Mouse (Mus musculus): Measurements from ENCODE around the gene Ank3. TPM values are rescaled to one million over a fixed set of nuclear protein-coding genes. Genes with fewer than 3 reads are reported as not detected.

Gene Ank3
- polyA plus RNA-seq, 1 experiment from 2014 or later = 8.3 TPM

GRCm38 (mm10) chr10:69594186-69595131 is 195.9 kb downstream of the Ank3 start:
- no peak for ATAC-seq (ENCODE audit: insufficient read depth)
- H3K9me3 ChIP-seq (replicated peaks) = no peaks in the 10 kb centered on the region
- no peak overlapping the region for H3K27ac ChIP-seq (replicated peaks)
- no peaks in the 10 kb centered on the region for H3K27me3 ChIP-seq
- 49% methylated on average over 15 of the region's 15 CpGs for WGBS (ENCODE audit: insufficient replicate concordance)
- no peaks in the 10 kb centered on the region for H3K36me3 ChIP-seq (replicated peaks)
- H3K4me2 ChIP-seq = no peak overlapping the region
- H3K4me3 ChIP-seq (replicated peaks) = no peak overlapping the region
- H3K4me1 ChIP-seq (replicated peaks) = no peaks in the 10 kb centered on the region
- H3K9ac ChIP-seq = no peak overlapping the region

GRCm38 (mm10) chr10:69595487-69595886 is 196.9 kb downstream of the Ank3 start:
- 62% methylated on average over 5 of the region's 5 CpGs for WGBS (ENCODE audit: insufficient replicate concordance)
- no peak for ATAC-seq (ENCODE audit: insufficient read depth)

GRCm38 (mm10) chr10:69601471-69601870 is 202.9 kb downstream of the Ank3 start:
- H3K4me3 ChIP-seq (replicated peaks) = no peak overlapping the region
- H3K27ac ChIP-seq (replicated peaks) = no peak overlapping the region
- H3K4me2 ChIP-seq = no peak overlapping the region
- H3K9ac ChIP-seq = no peak overlapping the region
- no peaks in the 10 kb centered on the region for H3K36me3 ChIP-seq (replicated peaks)
- H3K27me3 ChIP-seq = no peaks in the 10 kb centered on the region
- no peak for ATAC-seq (ENCODE audit: insufficient read depth)
- 61% methylated on average over 3 of the region's 3 CpGs for WGBS (ENCODE audit: insufficient replicate concordance)
- no peaks in the 10 kb centered on the region for H3K9me3 ChIP-seq (replicated peaks)
- H3K4me1 ChIP-seq (replicated peaks) = no peaks in the 10 kb centered on the region

More at GRCm38 (mm10) chr10:69595487-69595886, 196.9 kb downstream of the Ank3 start:
- Histone ChIP-seq H3K36me3 (replicated peaks) (no peaks in the 10 kb centered on the region), H3K9ac (no peak overlapping the region), H3K27ac (replicated peaks) (no peak overlapping the region), H3K27me3 (no peaks in the 10 kb centered on the region), H3K4me1 (replicated peaks) (no peaks in the 10 kb centered on the region), H3K9me3 (replicated peaks) (no peaks in the 10 kb centered on the region), H3K4me3 (replicated peaks) (no peak overlapping the region), H3K4me2 (no peak overlapping the region)

GRCm38 (mm10) chr10:69602711-69603110 is 204.1 kb downstream of the Ank3 start:
- H3K27me3 ChIP-seq = no peaks in the 10 kb centered on the region
- no peaks in the 10 kb centered on the region for H3K36me3 ChIP-seq (replicated peaks)
- WGBS (ENCODE audit: insufficient replicate concordance) = 57% methylated on average over 1 of the region's 1 CpGs
- no peaks in the 10 kb centered on the region for H3K9me3 ChIP-seq (replicated peaks)
- no peak overlapping the region for H3K4me3 ChIP-seq (replicated peaks)
- H3K4me2 ChIP-seq = no peak overlapping the region
- no peak for ATAC-seq (ENCODE audit: insufficient read depth)
- H3K27ac ChIP-seq (replicated peaks) = no peak overlapping the region
- H3K4me1 ChIP-seq (replicated peaks) = no peaks in the 10 kb centered on the region
- H3K9ac ChIP-seq = no peak overlapping the region

- Histone ChIP-seq H3K9ac (no peak overlapping the region), H3K9me3 (replicated peaks) (no peaks in the 10 kb centered on the region), H3K4me3 (replicated peaks) (no peak overlapping the region), H3K36me3 (replicated peaks) (no peaks in the 10 kb centered on the region), H3K27me3 (no peaks in the 10 kb centered on the region), H3K4me1 (replicated peaks) (no peaks in the 10 kb centered on the region), H3K4me2 (no peak overlapping the region), H3K27ac (replicated peaks) (no peak overlapping the region)
- no peak for ATAC-seq (ENCODE audit: insufficient read depth)
- WGBS (ENCODE audit: insufficient replicate concordance) = 52% methylated on average over 6 of the region's 6 CpGs
Observed at GRCm38 (mm10) chr10:69604609-69605008, 206.0 kb downstream of the Ank3 start.

- H3K4me2 ChIP-seq = no peak overlapping the region
- H3K9ac ChIP-seq = no peak overlapping the region
- H3K36me3 ChIP-seq (replicated peaks) = no peaks in the 10 kb centered on the region
- H3K27ac ChIP-seq (replicated peaks) = no peak overlapping the region
- no peak for ATAC-seq (ENCODE audit: insufficient read depth)
- no peak overlapping the region for H3K4me3 ChIP-seq (replicated peaks)
- WGBS (ENCODE audit: insufficient replicate concordance) = 42% methylated on average over 12 of the region's 12 CpGs
- no peaks in the 10 kb centered on the region for H3K9me3 ChIP-seq (replicated peaks)
- no peaks in the 10 kb centered on the region for H3K4me1 ChIP-seq (replicated peaks)
- H3K27me3 ChIP-seq = no peaks in the 10 kb centered on the region
Observed at GRCm38 (mm10) chr10:69605211-69605610, 206.6 kb downstream of the Ank3 start.

- no peak for ATAC-seq (ENCODE audit: insufficient read depth)
- WGBS (ENCODE audit: insufficient replicate concordance) = 59% methylated on average over 14 of the region's 14 CpGs
- no peak overlapping the region for H3K4me3 ChIP-seq (replicated peaks)
- no peaks in the 10 kb centered on the region for H3K4me1 ChIP-seq (replicated peaks)
- no peak overlapping the region for H3K9ac ChIP-seq
- H3K36me3 ChIP-seq (replicated peaks) = no peaks in the 10 kb centered on the region
- no peak overlapping the region for H3K4me2 ChIP-seq
- no peaks in the 10 kb centered on the region for H3K9me3 ChIP-seq (replicated peaks)
- no peak overlapping the region for H3K27ac ChIP-seq (replicated peaks)
- H3K27me3 ChIP-seq = no peaks in the 10 kb centered on the region
Observed at GRCm38 (mm10) chr10:69607611-69608119, 209.1 kb downstream of the Ank3 start.

GRCm38 (mm10) chr10:69611314-69611713 is 212.7 kb downstream of the Ank3 start:
- Histone ChIP-seq H3K9me3 (replicated peaks) (no peaks in the 10 kb centered on the region), H3K27ac (replicated peaks) (no peak overlapping the region)

GRCm38 (mm10) chr10:69611839-69612340 is 213.3 kb downstream of the Ank3 start:
- Histone ChIP-seq H3K9ac (no peak overlapping the region), H3K9me3 (replicated peaks) (no peaks in the 10 kb centered on the region), H3K27ac (replicated peaks) (no peak overlapping the region), H3K27me3 (no peaks in the 10 kb centered on the region), H3K36me3 (replicated peaks) (no peaks in the 10 kb centered on the region), H3K4me2 (no peak overlapping the region), H3K4me3 (replicated peaks) (no peak overlapping the region), H3K4me1 (replicated peaks) (no peaks in the 10 kb centered on the region)
- no peak for ATAC-seq (ENCODE audit: insufficient read depth)
- 65% methylated on average over 5 of the region's 5 CpGs for WGBS (ENCODE audit: insufficient replicate concordance)

More at GRCm38 (mm10) chr10:69611314-69611713, 212.7 kb downstream of the Ank3 start:
- no peaks in the 10 kb centered on the region for H3K36me3 ChIP-seq (replicated peaks)
- H3K4me3 ChIP-seq (replicated peaks) = no peak overlapping the region
- no peaks in the 10 kb centered on the region for H3K4me1 ChIP-seq (replicated peaks)
- no peaks in the 10 kb centered on the region for H3K27me3 ChIP-seq
- 72% methylated on average over 3 of the region's 3 CpGs for WGBS (ENCODE audit: insufficient replicate concordance)
- ATAC-seq (ENCODE audit: insufficient read depth) = no peak
- no peak overlapping the region for H3K9ac ChIP-seq
- no peak overlapping the region for H3K4me2 ChIP-seq

GRCm38 (mm10) chr10:69616953-69617352 is 218.4 kb downstream of the Ank3 start:
- H3K27ac ChIP-seq (replicated peaks) = no peak overlapping the region
- H3K4me2 ChIP-seq = no peak overlapping the region
- H3K4me1 ChIP-seq (replicated peaks) = no peaks in the 10 kb centered on the region
- H3K9ac ChIP-seq = no peak overlapping the region
- no peaks in the 10 kb centered on the region for H3K36me3 ChIP-seq (replicated peaks)
- WGBS (ENCODE audit: insufficient replicate concordance) = 56% methylated on average over 3 of the region's 3 CpGs
- no peak for ATAC-seq (ENCODE audit: insufficient read depth)
- H3K4me3 ChIP-seq (replicated peaks) = no peak overlapping the region
- H3K9me3 ChIP-seq (replicated peaks) = no peaks in the 10 kb centered on the region
- H3K27me3 ChIP-seq = no peaks in the 10 kb centered on the region

GRCm38 (mm10) chr10:69617537-69618112 is 219.1 kb downstream of the Ank3 start:
- Histone ChIP-seq H3K4me3 (replicated peaks) (no peak overlapping the region), H3K27ac (replicated peaks) (no peak overlapping the region), H3K27me3 (no peaks in the 10 kb centered on the region), H3K9ac (no peak overlapping the region), H3K4me2 (no peak overlapping the region), H3K4me1 (replicated peaks) (no peaks in the 10 kb centered on the region), H3K36me3 (replicated peaks) (no peaks in the 10 kb centered on the region), H3K9me3 (replicated peaks) (no peaks in the 10 kb centered on the region)
- 74% methylated on average over 16 of the region's 16 CpGs for WGBS (ENCODE audit: insufficient replicate concordance)
- no peak for ATAC-seq (ENCODE audit: insufficient read depth)
